Mouse (Mus musculus) ZHBTc4 (cell line): ENCODE measurements around the gene BC147527.
"Not testable (repeated sequence)": the region's sequence is repeated elsewhere in the genome, so short reads cannot be mapped to it uniquely, and the experiment has no call there.

ENCODE experiments used
- DNase-seq: peaks from one replicate; pipeline ENCODE4 v3.0.0-alpha.2; 2011; ENCODE audit warnings: low read depth, low spot score

The BC147527 gene

GRCm38 (mm10) chr13:120299991-120300442 is at the start of gene BC147527:
BC147527 (plus strand) TSS chr13:120300392.
- DNase-seq = no peak

- not testable (repeated sequence) for DNase-seq
Measured at GRCm38 (mm10) chr13:120251208-120251924, 48.8 kb upstream of the BC147527 start.

- DNase-seq = not testable (repeated sequence)
Measured at GRCm38 (mm10) chr13:120258817-120259658, 41.2 kb upstream of the BC147527 start.

GRCm38 (mm10) chr13:120259718-120260117 is 40.5 kb upstream of the BC147527 start:
- not testable (repeated sequence) for DNase-seq

GRCm38 (mm10) chr13:120262870-120263269 is 37.3 kb upstream of the BC147527 start, which contains the start of gene AF067061:
AF067061 (plus strand) TSS chr13:120263114.
- not testable (repeated sequence) for DNase-seq

- not testable (repeated sequence) for DNase-seq
Measured at GRCm38 (mm10) chr13:120277837-120278236, 22.4 kb upstream of the BC147527 start.

- DNase-seq = no peak
Measured at GRCm38 (mm10) chr13:120278784-120279183, 21.4 kb upstream of the BC147527 start.

GRCm38 (mm10) chr13:120299324-120299894 is 783 bp upstream of the BC147527 start:
- DNase-seq = no peak

- DNase-seq = no peak
Measured at GRCm38 (mm10) chr13:120300853-120301252, 661 bp downstream of the BC147527 start.

- no peak for DNase-seq
Measured at GRCm38 (mm10) chr13:120310749-120311148, 10.6 kb downstream of the BC147527 start.

- peak; percentile 64 for DNase-seq
Measured at GRCm38 (mm10) chr13:120313584-120313983, 13.4 kb downstream of the BC147527 start.

GRCm38 (mm10) chr13:120316578-120316977 is 16.4 kb downstream of the BC147527 start, which contains the start of gene Tcstv3:
Tcstv3 (plus strand) TSS chr13:120316878.
- not testable (repeated sequence) for DNase-seq

GRCm38 (mm10) chr13:120320183-120320582 is 20.0 kb downstream of the BC147527 start:
- no peak for DNase-seq

GRCm38 (mm10) chr13:120320721-120321120 is 20.5 kb downstream of the BC147527 start:
- no peak for DNase-seq
